Mouse (Mus musculus) common myeloid progenitor, adult 5-6 weeks (primary cell): ENCODE results near the gene Faf1. TPM values are rescaled to one million over a fixed set of nuclear protein-coding genes. Genes with fewer than 3 reads are reported as not detected.
A peak's percentile ranks its signal among the peaks of the same experiment; 100 is the strongest.

Source experiments
- ATAC-seq: replicated peaks from 2 replicates; pipeline ENCODE4 v1.8.0; 2016; ENCODE audit warnings: low read depth, mild to moderate bottlenecking, moderate TSS enrichment, inconsistent platforms; ENCODE audit not compliant: poor library complexity, severe bottlenecking
- total RNA-seq: library from RNA; stranded (forward); fragments of 200-1000, 187-1606 nt; gene quantifications from 2 replicates; pipeline ENCODE4 v1.2.3, GENCODE M21; 2017

The Faf1 gene
- total RNA-seq, 1 experiment from 2014 or later, result 59.8 TPM

DNA sequence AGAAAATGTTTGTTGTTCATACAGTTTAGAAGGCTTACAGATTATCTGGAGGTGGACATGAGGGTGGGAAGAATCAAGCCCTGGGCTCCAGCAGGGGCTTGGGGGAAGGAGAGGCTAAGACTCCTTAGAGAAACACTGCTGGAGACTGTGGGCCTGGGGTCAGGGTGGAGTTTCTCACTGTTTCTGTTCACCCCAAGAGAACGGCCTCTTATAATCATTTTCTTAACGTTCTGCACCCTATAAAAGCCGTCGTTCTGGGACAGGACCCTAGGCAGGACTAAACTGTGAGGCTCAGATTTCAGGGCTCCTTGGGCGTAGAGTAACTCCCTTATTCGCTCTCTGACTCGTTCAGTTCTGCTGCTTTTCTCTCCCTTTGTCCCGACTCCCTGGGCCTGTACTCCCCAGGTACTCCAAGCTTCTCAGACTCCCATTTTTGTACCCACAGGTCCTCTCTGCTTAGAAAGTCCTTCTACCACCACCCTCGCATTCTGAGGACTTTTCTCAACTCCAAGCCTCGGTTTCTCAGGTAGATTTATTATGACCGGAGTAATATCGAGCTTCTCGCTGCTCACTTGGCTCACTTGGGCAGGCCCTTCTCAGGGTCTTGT is 310.5 kb downstream of the Faf1 start:
- no peak for ATAC-seq

GRCm38 (mm10) chr4:109987560-109988362 is 311.4 kb downstream of the Faf1 start:
- ATAC-seq, result peak; percentile 64

- no peak for ATAC-seq
Observed at GRCm38 (mm10) chr4:109988411-109988810, 312.0 kb downstream of the Faf1 start.

DNA sequence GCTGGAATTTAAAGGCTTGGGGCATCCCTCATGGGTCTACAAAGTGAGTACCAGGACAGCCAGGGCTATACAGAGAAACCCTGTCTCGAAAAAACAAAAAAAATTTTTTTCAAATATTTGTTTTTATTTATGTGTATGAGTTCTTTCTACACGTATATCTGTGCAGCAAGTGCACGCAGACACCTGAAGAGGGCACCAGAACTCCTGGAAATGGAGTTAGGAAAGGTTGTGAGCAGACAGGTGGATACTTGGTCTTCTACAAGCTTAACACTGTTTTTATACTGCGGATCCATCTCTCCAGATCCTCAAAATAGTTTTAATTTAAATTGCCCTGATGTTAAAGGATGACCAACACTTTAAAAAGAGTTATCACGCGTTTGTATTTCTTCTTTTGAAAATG is 312.8 kb downstream of the Faf1 start:
- ATAC-seq, result no peak

- ATAC-seq, result no peak
Observed at GRCm38 (mm10) chr4:110006044-110006443, 329.7 kb downstream of the Faf1 start.

Other genes starting within 250 kb of the Faf1 start
- 24.7 and 29.2 TPM in 2 replicates for gene Rnf11, start 191.9 kb upstream of the Faf1 start, total RNA-seq
- not detected in 2 replicates for gene 4930522H14Rik, start 145.3 kb upstream of the Faf1 start, total RNA-seq
- 33.9 and 36.8 TPM in 2 replicates for gene Cdkn2c, start 9.4 kb upstream of the Faf1 start, total RNA-seq